Mouse (Mus musculus) forebrain, embryonic 15.5 days (tissue): ENCODE data around the gene Gm815. TPM values are rescaled to one million over a fixed set of nuclear protein-coding genes. Genes with fewer than 3 reads are reported as not detected.

ENCODE experiments used
- ATAC-seq: fragments of 200-750 bp; cut with Nextera tagmentation; replicated peaks from 2 replicates; pipeline ENCODE4 v1.8.0; 2017; ENCODE audit warnings: mild to moderate bottlenecking, moderate TSS enrichment, moderate library complexity
- H3K27ac ChIP-seq: fragments of 300-500 bp; sonication (generic); replicated peaks from 2 replicates; pipeline ENCODE4 v1.5.1; 2015; ENCODE audit warnings: mild to moderate bottlenecking, inconsistent platforms
- H3K27me3 ChIP-seq: fragments of 300-500 bp; sonication (generic); 2 replicates; pipeline ENCODE4 v1.6.1; 2015; ENCODE audit warnings: inconsistent platforms
- H3K36me3 ChIP-seq: fragments of 300-500 bp; sonication (generic); 2 replicates; pipeline ENCODE4 v1.6.1; 2015; ENCODE audit warnings: mild to moderate bottlenecking, inconsistent platforms
- H3K4me1 ChIP-seq: fragments of 300-500 bp; sonication (generic); 2 replicates; pipeline ENCODE4 v1.6.1; 2015; ENCODE audit warnings: inconsistent platforms
- H3K4me2 ChIP-seq: fragments of 300-500 bp; sonication (generic); replicated peaks from 2 replicates; pipeline ENCODE4 v1.6.1; 2015; ENCODE audit warnings: mild to moderate bottlenecking, inconsistent platforms
- H3K4me3 ChIP-seq: fragments of 300-500 bp; sonication (generic); 2 replicates; pipeline ENCODE4 v1.5.1; 2015; ENCODE audit warnings: mild to moderate bottlenecking, inconsistent platforms
- H3K9ac ChIP-seq: fragments of 300-500 bp; sonication (generic); replicated peaks from 2 replicates; pipeline ENCODE4 v1.6.1; 2015; ENCODE audit warnings: mild to moderate bottlenecking, inconsistent platforms
- H3K9me3 ChIP-seq: fragments of 300-500 bp; sonication (generic); 2 replicates; pipeline ENCODE4 v1.6.1; 2016; ENCODE audit warnings: inconsistent platforms
- WGBS: fragments of 180-500 bp; shearing (Covaris S2); methylation state at CpG from one replicate; pipeline ENCODE4 v1.1.7; 2015; ENCODE audit warnings: mixed read lengths; 5-methylcytosine and 5-hydroxymethylcytosine counted together
- polyA plus RNA-seq: library from polyadenylated mRNA; unstranded; fragments of >200 nt; fragmentation: Nextera tagmentation; extraction: Ambion mirVana; gene quantifications from 2 replicates; pipeline ENCODE4 v1.2.1, GENCODE M21; 2015

Gm815 gene
- polyA plus RNA-seq, 1 experiment from 2014 or later, result not detected

DNA sequence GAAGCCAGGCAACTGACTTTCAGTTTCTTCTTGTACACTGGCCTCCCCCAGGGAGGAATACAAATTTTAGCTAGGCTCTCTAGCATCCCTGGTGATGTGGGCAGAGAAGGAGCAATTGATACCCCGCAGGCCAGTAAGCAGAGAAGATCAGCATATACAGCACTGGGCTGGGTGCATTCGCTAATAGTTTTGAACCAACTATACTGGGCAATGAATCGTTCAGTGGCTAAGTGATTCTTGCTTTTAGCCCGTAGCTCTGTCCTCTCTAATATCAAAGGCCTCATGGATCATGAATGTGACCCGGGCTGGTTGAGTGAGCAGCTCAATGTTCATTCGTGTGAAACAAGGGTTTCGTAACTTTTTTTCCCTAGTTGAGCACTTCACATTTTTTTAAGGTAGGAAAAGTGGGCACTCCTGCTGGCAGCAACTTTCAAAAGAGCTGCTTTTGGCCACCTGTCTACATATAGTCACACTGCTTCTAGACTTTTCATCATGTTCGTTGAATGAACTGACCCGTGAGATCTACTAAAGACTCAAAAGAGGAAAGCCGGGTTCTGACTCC lies 3.7 kb upstream of the Gm815 start:
- Histone ChIP-seq H3K9ac (no peak overlapping the region), H3K4me2 (no peak overlapping the region), H3K27me3 (no peaks in the 10 kb centered on the region), H3K36me3 (no peaks in the 10 kb centered on the region), H3K4me1 (peaks cover 5% of the 10 kb centered on the region), H3K4me3 (no peak overlapping the region), H3K9me3 (no peaks in the 10 kb centered on the region), H3K27ac (no peak overlapping the region)
- no peak for ATAC-seq
- WGBS, result 82% methylated on average over 10 of the region's 10 CpGs

DNA sequence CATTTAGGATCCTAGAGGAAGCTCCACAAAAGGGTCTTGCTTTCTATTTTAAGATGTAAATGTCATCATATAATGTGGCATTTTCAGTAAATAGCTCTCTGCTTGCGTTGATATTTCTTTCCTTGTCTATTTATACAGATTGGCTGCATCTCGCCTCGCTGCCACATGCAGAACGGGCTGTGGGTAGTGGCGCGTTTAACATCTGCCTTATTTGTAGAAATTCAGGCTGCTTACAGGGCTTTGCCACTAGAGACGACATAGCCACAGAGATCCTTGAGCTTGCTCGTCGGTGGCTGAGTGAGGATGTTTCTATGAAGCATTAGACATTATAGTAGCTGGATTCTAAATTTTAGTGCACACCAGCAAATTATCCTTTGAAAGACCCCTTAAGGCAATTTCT lies 2.5 kb downstream of the Gm815 start:
- no peaks in the 10 kb centered on the region for H3K27me3 ChIP-seq
- H3K27ac ChIP-seq, result peak overlapping the region; percentile 49; the same call in 1 of the 2 replicates
- H3K9me3 ChIP-seq, result no peaks in the 10 kb centered on the region
- H3K4me2 ChIP-seq, result no peak overlapping the region
- WGBS, result 67% methylated on average over 9 of the region's 9 CpGs
- no peaks in the 10 kb centered on the region for H3K36me3 ChIP-seq
- no peak overlapping the region for H3K9ac ChIP-seq
- H3K4me3 ChIP-seq, result no peak overlapping the region
- ATAC-seq, result peak; percentile 66; the same call in 1 of the 2 replicates
- no peaks in the 10 kb centered on the region for H3K4me1 ChIP-seq

DNA sequence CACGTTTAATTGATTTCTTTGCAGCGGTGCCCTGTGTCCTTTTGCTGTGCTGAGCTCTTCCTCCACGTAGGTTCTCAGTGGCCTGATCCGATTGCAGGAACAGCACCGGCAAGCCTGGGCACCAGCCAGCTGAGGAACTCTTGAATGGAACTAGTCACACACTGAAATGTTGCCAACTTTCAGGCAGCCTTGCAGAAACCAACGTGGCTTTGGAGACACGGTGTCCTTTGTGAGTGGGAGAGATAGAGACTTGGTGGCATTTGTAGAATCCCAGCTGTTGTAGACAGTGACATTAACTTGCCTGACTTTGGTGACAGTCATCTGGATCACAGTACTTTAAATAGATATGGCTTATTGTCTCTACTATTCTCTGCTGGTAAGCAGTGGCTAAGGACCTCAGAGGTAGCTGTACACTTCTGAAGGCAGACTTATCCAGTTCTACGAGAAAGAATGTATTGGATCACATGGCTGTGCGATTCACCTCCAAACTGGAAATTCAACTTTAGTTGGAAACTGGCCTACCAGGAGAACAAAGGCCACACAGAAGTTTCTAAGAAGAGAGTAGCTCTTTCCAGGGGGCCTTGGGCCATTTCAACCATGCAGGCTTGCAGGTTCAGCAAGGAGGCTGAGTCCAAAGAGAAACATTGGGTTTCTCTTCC lies 5.8 kb downstream of the Gm815 start:
- H3K27ac ChIP-seq, result no peak overlapping the region
- no peak overlapping the region for H3K4me2 ChIP-seq
- no peak overlapping the region for H3K9ac ChIP-seq
- H3K4me1 ChIP-seq, result no peaks in the 10 kb centered on the region
- WGBS, result 63% methylated on average over 9 of the region's 9 CpGs
- no peak overlapping the region for H3K4me3 ChIP-seq
- no peaks in the 10 kb centered on the region for H3K9me3 ChIP-seq
- ATAC-seq, result no peak
- H3K36me3 ChIP-seq, result no peaks in the 10 kb centered on the region
- no peaks in the 10 kb centered on the region for H3K27me3 ChIP-seq

DNA sequence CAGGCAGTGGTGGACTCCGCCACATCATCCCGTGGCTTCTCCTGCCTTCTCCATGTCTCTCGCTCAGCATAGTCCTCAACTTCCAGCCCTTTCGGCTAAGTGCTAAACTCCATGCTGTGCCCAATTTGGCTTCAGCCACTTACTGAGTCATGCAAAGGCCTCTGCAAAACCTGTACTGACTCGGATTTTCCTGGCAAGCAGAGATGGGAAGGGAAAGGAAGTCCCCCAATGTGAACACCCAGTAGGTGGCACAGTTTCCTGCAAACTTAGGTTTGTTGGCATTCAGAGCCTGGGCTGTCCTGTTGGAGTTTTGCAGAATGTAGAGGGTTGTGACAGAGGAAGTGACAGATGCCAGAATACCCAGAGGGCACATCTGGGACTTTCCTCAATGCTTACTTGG lies 7.2 kb downstream of the Gm815 start:
- no peaks in the 10 kb centered on the region for H3K4me1 ChIP-seq
- no peak for ATAC-seq
- no peaks in the 10 kb centered on the region for H3K36me3 ChIP-seq
- no peak overlapping the region for H3K27ac ChIP-seq
- no peaks in the 10 kb centered on the region for H3K9me3 ChIP-seq
- no peaks in the 10 kb centered on the region for H3K27me3 ChIP-seq
- no peak overlapping the region for H3K4me3 ChIP-seq
- H3K4me2 ChIP-seq, result no peak overlapping the region
- no peak overlapping the region for H3K9ac ChIP-seq
- 74% methylated on average over 5 of the region's 5 CpGs for WGBS

DNA sequence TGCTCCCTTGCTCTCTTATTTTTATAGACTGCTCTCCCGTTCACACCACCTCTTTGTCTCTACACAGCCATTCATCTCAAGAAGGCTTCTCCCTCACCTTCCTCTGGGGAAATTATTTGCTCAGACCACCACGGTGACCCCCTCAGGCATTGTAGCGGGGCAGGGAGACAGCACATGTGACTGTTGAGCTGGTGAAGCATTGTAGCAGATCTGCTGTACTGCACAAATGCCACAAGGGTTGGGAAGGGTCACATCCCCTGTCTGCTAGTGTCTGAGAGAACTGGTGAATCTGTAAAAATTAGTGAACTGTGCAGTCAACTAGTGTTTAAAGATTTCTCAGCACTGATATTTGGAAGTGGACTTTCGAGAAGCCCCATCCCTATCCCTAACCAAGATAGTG lies 16.5 kb downstream of the Gm815 start:
- no peak for ATAC-seq
- Histone ChIP-seq H3K9ac (no peak overlapping the region), H3K4me2 (no peak overlapping the region), H3K27ac (no peak overlapping the region), H3K27me3 (no peaks in the 10 kb centered on the region), H3K9me3 (no peaks in the 10 kb centered on the region), H3K36me3 (no peaks in the 10 kb centered on the region), H3K4me1 (no peaks in the 10 kb centered on the region), H3K4me3 (no peak overlapping the region)
- 74% methylated on average over 4 of the region's 4 CpGs for WGBS

DNA sequence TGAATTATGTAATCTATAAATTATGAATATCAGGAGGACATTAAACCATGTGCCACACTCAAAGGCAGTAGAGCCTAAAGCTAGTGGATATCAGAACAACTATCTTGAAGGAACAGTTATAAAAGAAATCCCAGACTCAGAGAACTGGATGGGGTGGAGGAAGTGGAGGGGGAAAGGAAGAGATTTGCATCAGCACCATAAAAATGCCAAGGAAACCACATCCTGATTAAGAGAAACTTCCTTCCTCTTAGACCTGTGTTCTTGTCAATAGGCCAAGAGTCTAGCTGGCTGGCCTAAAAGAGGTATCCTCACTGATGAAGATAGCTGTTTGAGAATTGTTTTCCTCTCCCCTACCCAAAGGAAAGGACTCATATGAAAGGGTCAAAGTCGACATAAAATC lies 28.6 kb downstream of the Gm815 start:
- Histone ChIP-seq H3K4me3 (no peak overlapping the region), H3K36me3 (no peaks in the 10 kb centered on the region), H3K27ac (no peak overlapping the region), H3K27me3 (no peaks in the 10 kb centered on the region), H3K4me1 (no peaks in the 10 kb centered on the region), H3K4me2 (no peak overlapping the region), H3K9ac (no peak overlapping the region), H3K9me3 (no peaks in the 10 kb centered on the region)
- 75% methylated on average over 1 of the region's 1 CpGs for WGBS
- ATAC-seq, result no peak

DNA sequence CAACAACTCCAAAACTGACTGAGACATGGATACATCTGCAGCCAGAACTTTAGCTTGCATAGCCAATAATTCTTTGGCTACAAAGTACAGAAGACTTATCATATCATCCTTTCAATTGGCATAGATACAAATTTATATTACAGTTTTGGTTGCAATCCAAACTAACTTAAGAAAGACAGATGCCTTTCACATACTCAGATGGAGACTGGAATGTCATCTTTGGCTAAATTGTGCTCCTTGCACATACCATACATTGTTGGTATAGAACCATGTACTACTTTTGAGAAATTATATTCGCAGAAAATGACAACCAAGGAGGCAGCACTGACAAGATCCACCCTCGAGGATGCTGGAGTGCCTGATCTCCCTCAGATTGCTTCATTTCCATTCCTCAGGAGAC lies 35.1 kb downstream of the Gm815 start:
- no peaks in the 10 kb centered on the region for H3K9me3 ChIP-seq
- WGBS, result 66% methylated on average over 2 of the region's 2 CpGs
- 0 out of 2 replicates have a peak overlapping the region, but pooled peaks have one; percentile 31 for H3K27ac ChIP-seq
- no peak overlapping the region for H3K4me2 ChIP-seq
- H3K27me3 ChIP-seq, result no peaks in the 10 kb centered on the region
- H3K4me1 ChIP-seq, result no peaks in the 10 kb centered on the region
- H3K9ac ChIP-seq, result no peak overlapping the region
- 0 out of 2 replicates have a peak, but pooled peaks have one; percentile 32 for ATAC-seq
- no peak overlapping the region for H3K4me3 ChIP-seq
- H3K36me3 ChIP-seq, result no peaks in the 10 kb centered on the region

DNA sequence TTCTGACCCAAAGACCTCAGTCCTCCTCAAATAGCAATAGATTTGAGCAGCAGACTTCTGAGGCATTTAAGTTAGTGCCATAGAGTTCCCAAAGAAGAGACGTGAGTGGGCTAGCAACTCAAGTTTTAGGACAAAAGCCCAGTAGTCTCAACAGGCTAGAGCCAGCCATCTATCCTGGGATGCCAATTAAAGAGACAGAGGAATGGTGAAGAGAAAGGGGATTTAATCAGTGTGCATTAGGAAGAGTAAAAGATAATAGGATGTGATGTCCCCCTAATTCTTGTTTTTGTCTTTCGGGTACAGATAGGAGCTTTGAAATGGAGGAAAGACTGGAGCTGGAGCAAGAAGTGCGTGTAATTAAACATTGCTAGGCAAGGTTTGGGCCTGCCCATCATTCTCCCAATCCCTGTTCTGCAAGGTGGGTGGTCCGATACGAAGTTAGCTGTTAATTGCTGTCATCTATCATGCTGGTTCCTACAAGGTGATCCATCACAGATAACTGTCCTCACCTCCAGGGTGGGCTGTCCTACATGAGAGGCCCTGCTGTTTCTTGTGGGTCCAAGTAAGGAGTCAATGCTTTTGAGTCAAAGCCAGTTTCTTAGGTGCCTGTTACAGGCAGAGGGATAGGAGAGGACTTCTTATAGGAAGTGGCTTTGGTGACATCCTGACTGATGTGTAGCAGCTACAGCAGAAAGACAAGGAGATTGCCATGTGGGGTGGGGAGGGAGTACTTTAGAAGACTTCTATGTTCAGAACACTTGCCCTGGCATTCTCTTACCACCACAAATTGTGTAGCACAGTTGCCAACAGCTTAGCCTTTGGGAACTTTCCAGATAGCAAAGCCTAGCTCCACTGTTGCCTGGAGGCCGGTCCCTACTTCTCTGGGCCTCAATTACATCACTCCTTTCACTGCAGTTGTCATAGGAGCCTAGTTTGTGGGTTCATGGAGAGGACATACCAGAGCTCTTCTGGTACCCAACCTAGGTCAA lies 44.9 kb downstream of the Gm815 start:
- Histone ChIP-seq H3K27me3 (no peaks in the 10 kb centered on the region), H3K36me3 (no peaks in the 10 kb centered on the region), H3K4me2 (no peak overlapping the region), H3K27ac (no peak overlapping the region), H3K4me3 (no peak overlapping the region), H3K9ac (no peak overlapping the region), H3K4me1 (no peaks in the 10 kb centered on the region), H3K9me3 (no peaks in the 10 kb centered on the region)
- 57% methylated on average over 6 of the region's 6 CpGs for WGBS
- no peak for ATAC-seq

DNA sequence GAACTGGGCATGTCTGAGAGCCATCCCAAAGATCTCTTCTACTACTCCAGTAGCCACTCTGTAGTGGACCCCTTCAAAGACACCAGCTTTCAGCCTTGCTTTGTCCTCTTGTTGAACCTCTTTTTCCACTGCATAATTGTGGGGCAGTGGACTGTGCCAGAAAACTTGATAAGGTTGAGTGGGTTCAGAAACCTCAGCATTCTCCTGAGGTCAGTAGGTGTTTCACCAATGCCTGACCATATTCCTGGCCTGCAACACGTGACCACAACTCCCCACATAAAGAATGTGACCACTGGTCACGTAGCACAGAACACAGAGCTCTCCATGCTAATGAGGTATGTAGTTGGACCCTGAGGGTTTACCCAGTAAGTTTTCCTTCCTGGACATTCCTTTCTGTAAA lies 48.5 kb downstream of the Gm815 start:
- Histone ChIP-seq H3K4me2 (no peak overlapping the region), H3K36me3 (no peaks in the 10 kb centered on the region), H3K9me3 (no peaks in the 10 kb centered on the region), H3K27me3 (no peaks in the 10 kb centered on the region), H3K4me3 (no peak overlapping the region), H3K9ac (no peak overlapping the region), H3K27ac (no peak overlapping the region), H3K4me1 (peaks cover 2% of the 10 kb centered on the region; the same call in 1 of the 2 replicates)
- 81% methylated on average over 2 of the region's 2 CpGs for WGBS
- ATAC-seq, result no peak
